Mouse (Mus musculus) kidney, embryonic 14.5 days (tissue): ENCODE data around the gene Sigirr. TPM values are rescaled to one million over a fixed set of nuclear protein-coding genes. Genes with fewer than 3 reads are reported as not detected.

Experiments
- ATAC-seq: fragments of 200-750 bp; cut with Nextera tagmentation; 2 replicates; pipeline ENCODE4 v1.8.0; 2017; ENCODE audit warnings: moderate number of reproducible peaks, mild to moderate bottlenecking, moderate TSS enrichment, moderate library complexity; ENCODE audit not compliant: low FRiP score, low TSS enrichment
- H3K27ac ChIP-seq: fragments of 300-500 bp; sonication (generic); 2 replicates; pipeline ENCODE4 v1.5.1; 2014; ENCODE audit warnings: low read depth, mild to moderate bottlenecking, low read length, moderate library complexity, mixed read lengths
- H3K27me3 ChIP-seq: fragments of 300-500 bp; sonication (generic); 2 replicates; pipeline ENCODE4 v1.6.1; 2014; ENCODE audit warnings: mild to moderate bottlenecking, low read length; ENCODE audit not compliant: control insufficient read depth, insufficient read depth
- H3K36me3 ChIP-seq: fragments of 300-500 bp; sonication (generic); 2 replicates; pipeline ENCODE4 v1.6.1; 2014; ENCODE audit warnings: low read length, mixed read lengths; ENCODE audit not compliant: control insufficient read depth, insufficient read depth
- H3K4me1 ChIP-seq: fragments of 300-500 bp; sonication (generic); 2 replicates; pipeline ENCODE4 v1.6.1; 2014; ENCODE audit warnings: low read length, mixed read lengths; ENCODE audit not compliant: control insufficient read depth, insufficient read depth
- H3K4me2 ChIP-seq: fragments of 300-500 bp; sonication (generic); replicated peaks from 2 replicates; pipeline ENCODE4 v1.6.1; 2014; ENCODE audit warnings: low read depth, mild to moderate bottlenecking, low read length
- H3K4me3 ChIP-seq: fragments of 300-500 bp; sonication (generic); 2 replicates; pipeline ENCODE4 v1.5.1; 2014; ENCODE audit warnings: mild to moderate bottlenecking, low read length
- H3K9ac ChIP-seq: fragments of 300-500 bp; sonication (generic); 2 replicates; pipeline ENCODE4 v1.6.1; 2014; ENCODE audit warnings: low read depth, mild to moderate bottlenecking, low read length, moderate library complexity
- H3K9me3 ChIP-seq: fragments of 300-500 bp; sonication (generic); 2 replicates; pipeline ENCODE4 v1.6.1; 2016; ENCODE audit warnings: low read length; ENCODE audit not compliant: control insufficient read depth
- WGBS: fragments of 180-500 bp; shearing (Covaris S2); extraction: QIAGEN DNeasy Blood & Tissue Kit; methylation state at CpG from one replicate; pipeline ENCODE4 v1.1.7; 2014; 5-methylcytosine and 5-hydroxymethylcytosine counted together
- polyA plus RNA-seq: library from polyadenylated mRNA; unstranded; fragments of >200 nt; fragmentation: Nextera tagmentation; extraction: Ambion mirVana; gene quantifications from 2 replicates; pipeline ENCODE4 v1.2.1, GENCODE M21; 2014

The Sigirr gene
- polyA plus RNA-seq, 1 experiment from 2014 or later, result 11.7 TPM

DNA sequence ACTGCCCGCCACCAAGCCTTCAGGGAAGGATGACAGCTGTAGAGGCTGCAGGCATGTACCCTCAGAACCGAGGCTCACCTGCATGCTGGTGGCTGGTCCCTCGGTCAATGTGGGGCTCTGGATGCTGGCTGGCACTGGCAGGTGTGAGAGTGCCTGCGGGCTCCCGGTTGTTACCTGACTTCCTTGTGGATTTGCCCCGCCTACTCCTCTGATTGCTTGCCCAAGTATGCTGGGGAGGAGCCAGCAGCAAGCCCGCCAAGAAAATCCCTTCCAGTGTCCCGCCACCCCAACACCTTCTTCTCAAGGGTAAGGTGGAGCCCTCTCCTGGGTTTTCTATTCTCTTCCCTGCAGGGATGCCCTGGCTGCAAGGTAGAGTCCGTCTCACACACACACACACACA lies 17.3 kb upstream of the Sigirr start, which contains the start of gene Ano9:
TSS of gene Ano9 (minus strand) at position 171 of the 400 bp plus-strand sequence.
- Histone ChIP-seq H3K27ac (no peak within 1 kb of the TSS), H3K4me1 (0 out of 2 replicates have a peak, but pooled peaks cover 3% of the 10 kb centered on the region), H3K9me3 (no peaks in the 10 kb centered on the region), H3K4me3 (no peak within 1 kb of the TSS), H3K9ac (peak within 1 kb of the TSS; percentile 19; the same call in 1 of the 2 replicates), H3K36me3 (no peaks in the 10 kb centered on the region), H3K4me2 (peak within 1 kb of the TSS; percentile 31), H3K27me3 (no peaks in the 10 kb centered on the region)
- ATAC-seq, result no peak
- WGBS, result 10% methylated on average over 9 of the region's 9 CpGs

DNA sequence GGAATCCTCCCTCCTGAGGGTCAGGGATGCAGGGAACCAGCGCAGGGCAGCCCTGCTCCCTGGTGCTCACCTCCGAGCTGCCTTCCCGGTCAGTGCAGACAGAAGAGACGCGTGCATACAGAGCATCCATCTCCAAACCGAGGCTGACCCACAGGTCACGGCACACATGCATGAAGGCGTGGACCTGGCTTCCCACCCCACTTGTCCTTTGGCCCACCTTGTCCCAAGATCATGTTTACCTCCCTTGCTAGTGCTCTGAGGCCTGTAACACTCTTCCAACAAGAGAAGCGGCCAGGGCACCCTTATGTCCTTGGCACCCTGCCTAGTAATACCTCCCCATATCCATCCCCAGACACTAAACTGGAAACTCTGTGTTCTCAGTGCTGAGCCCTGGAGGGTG lies 15.5 kb upstream of the Sigirr start:
- Histone ChIP-seq H3K4me2 (no peak overlapping the region), H3K9ac (no peak overlapping the region), H3K36me3 (no peaks in the 10 kb centered on the region), H3K9me3 (no peaks in the 10 kb centered on the region), H3K27ac (no peak overlapping the region), H3K4me1 (no peaks in the 10 kb centered on the region), H3K27me3 (no peaks in the 10 kb centered on the region), H3K4me3 (no peak overlapping the region)
- 87% methylated on average over 9 of the region's 9 CpGs for WGBS
- no peak for ATAC-seq

DNA sequence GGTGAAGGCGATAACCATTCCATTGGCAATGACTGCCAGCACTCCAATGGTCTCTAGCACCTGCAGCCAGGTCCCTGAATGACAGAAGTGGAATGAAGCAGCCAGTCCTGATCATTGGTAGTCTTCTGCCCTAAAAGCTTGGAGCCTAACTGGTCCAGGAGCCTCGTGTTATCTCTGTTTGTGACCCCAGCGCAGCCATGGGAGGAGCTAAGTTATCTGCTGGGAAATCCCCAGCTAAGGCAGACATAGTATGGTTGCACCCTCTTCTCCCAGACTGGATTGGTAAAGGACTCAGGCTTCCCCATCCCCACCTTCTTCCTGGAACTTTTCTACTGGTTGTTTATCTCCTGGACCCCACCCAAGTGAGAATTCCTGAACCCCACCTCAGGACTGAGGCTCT lies 2.8 kb upstream of the Sigirr start:
- H3K27ac ChIP-seq, result no peak overlapping the region
- no peak for ATAC-seq
- H3K9me3 ChIP-seq, result no peaks in the 10 kb centered on the region
- no peaks in the 10 kb centered on the region for H3K36me3 ChIP-seq
- H3K4me3 ChIP-seq, result no peak overlapping the region
- H3K9ac ChIP-seq, result no peak overlapping the region
- peaks cover 4% of the 10 kb centered on the region; the same call in 1 of the 2 replicates for H3K4me1 ChIP-seq
- no peak overlapping the region for H3K4me2 ChIP-seq
- WGBS, result 83% methylated on average over 3 of the region's 3 CpGs
- peaks cover 21% of the 10 kb centered on the region for H3K27me3 ChIP-seq

DNA sequence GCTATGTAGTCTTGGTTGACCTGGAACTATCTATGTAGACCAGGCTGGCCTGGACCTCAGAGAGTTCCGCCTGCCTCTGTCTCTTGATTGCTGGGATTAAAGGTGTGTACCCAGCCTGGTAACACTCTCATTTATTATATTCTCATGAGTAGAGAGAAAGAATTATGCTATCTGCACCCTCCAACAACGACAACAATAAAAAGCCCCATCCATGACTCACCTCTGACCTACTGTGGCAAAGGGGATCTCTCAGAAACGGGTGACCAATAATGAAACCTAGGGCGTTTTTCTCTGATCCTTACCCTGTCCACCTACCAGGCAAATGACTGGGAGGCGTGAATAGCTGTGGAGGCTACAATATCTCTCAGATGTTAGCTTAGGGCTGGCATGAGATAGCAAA lies 3.2 kb downstream of the Sigirr start:
- no peak overlapping the region for H3K4me2 ChIP-seq
- H3K27ac ChIP-seq, result no peak overlapping the region; the same call in 1 of the 2 replicates
- no peak overlapping the region for H3K4me3 ChIP-seq
- 75% methylated on average over 5 of the region's 5 CpGs for WGBS
- H3K4me1 ChIP-seq, result peaks cover 13% of the 10 kb centered on the region
- no peak overlapping the region for H3K9ac ChIP-seq
- H3K9me3 ChIP-seq, result no peaks in the 10 kb centered on the region
- no peaks in the 10 kb centered on the region for H3K36me3 ChIP-seq
- peaks cover 19% of the 10 kb centered on the region for H3K27me3 ChIP-seq
- ATAC-seq, result no peak

DNA sequence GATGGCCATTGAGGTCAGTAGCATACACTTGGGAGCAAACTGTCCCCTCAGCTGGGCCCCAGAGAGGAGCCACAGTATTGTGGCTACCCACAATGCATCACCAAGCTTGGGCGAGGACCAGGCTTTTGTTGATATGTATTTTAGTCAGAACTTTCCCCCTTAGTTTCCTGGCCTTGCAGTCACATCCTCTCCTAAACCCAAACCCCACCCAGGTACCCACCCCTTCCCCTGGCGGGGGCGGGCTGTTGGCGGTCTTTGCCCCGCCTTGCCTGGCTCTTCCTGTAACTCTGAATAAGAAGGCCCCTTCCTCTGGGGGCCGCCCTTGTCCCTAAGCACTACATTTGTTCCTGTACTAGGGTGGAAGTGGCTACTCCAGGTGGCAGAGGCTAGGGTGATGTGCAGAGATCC lies 3.7 kb downstream of the Sigirr start:
- no peak overlapping the region for H3K9ac ChIP-seq
- peaks cover 16% of the 10 kb centered on the region for H3K27me3 ChIP-seq
- 46% methylated on average over 6 of the region's 6 CpGs for WGBS
- ATAC-seq, result no peak
- H3K4me3 ChIP-seq, result no peak overlapping the region
- H3K36me3 ChIP-seq, result no peaks in the 10 kb centered on the region
- H3K4me2 ChIP-seq, result no peak overlapping the region
- no peaks in the 10 kb centered on the region for H3K9me3 ChIP-seq
- no peak overlapping the region; the same call in 1 of the 2 replicates for H3K27ac ChIP-seq
- peaks cover 13% of the 10 kb centered on the region for H3K4me1 ChIP-seq

DNA sequence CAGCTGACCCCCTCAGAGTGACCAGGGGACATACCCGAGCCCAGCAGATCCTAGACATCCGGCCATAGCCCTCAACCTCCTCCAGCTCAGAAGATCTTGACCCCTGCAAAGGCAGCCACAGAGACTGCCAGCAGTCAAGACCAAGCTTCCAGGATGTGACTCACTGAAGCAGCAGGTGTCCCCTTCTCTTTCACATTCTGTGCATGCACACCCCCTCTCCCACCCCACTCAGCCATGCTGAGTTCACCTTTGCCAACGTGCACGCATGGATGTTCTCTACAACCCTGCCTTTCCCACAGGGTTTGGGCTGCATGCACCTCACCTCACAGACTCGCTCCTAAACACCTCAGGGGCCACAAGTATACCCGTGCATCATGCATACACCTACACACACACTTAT lies 4.4 kb downstream of the Sigirr start:
- Histone ChIP-seq H3K4me2 (no peak overlapping the region), H3K27me3 (peaks cover 12% of the 10 kb centered on the region), H3K9ac (no peak overlapping the region), H3K4me1 (peaks cover 13% of the 10 kb centered on the region), H3K27ac (peak overlapping the region; percentile 39; the same call in 1 of the 2 replicates), H3K9me3 (no peaks in the 10 kb centered on the region), H3K4me3 (no peak overlapping the region), H3K36me3 (no peaks in the 10 kb centered on the region)
- WGBS, result 80% methylated on average over 6 of the region's 6 CpGs
- no peak for ATAC-seq

DNA sequence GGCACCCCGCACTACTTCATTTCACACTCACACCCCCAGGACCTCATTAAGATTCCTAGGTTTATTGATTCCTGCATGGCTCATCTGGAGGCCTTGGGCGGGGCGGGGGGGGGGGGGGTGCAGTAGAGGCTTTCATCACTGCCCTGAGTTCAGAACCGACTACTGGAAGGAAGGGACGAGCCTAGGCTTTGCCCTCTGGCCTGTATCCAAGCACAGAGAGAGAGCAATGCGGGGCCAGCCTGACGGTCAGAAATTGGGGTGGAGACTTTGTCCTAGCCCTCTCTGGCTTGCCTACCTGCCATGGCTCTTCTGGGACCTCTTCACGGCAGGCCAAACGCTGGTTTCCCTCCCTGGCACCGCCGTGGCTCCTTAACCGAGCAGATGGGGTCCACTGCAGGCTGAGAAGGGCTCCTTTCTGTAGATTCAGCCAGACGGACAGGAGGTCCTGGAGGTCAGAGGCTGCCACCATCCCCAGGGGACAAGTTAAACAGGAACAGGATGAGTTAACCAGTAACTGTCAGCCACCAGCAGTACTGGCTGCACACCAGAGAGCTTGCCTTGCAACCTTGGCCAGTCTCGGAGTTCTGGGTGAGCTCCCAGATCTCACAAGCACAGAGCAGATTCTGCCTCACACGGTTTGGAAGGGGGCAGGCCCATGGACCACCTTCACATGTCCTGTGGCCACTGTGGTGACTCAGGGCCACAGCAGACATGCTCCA lies 5.7 kb downstream of the Sigirr start:
- Histone ChIP-seq H3K9ac (no peak overlapping the region), H3K27me3 (peaks cover 3% of the 10 kb centered on the region)

DNA sequence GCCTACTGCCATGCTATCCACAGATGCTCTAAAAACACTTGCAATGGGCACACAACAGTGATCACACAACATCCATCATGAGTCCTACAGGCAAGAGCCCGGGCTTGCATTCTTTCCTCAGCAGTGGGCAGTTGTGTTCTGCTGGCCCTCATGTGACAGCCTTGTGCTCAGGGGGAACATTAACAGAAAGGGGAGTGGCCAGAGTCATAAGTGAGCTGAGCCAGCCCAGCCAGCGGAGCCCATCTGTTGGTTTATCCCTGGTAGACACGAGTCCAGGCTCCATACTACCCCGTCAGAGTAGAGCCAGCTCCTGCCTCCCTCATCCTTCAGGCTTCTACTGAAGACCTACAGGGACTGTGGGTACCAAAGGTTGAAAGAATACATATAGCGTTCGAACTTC lies 6.4 kb downstream of the Sigirr start:
- H3K4me1 ChIP-seq, result peaks cover 9% of the 10 kb centered on the region
- no peak overlapping the region for H3K4me3 ChIP-seq
- 0 out of 2 replicates have a peak overlapping the region, but pooled peaks have one; percentile 17 for H3K4me2 ChIP-seq
- no peaks in the 10 kb centered on the region for H3K36me3 ChIP-seq
- 0 out of 2 replicates have a peak, but pooled peaks have one; percentile 28 for ATAC-seq
- H3K27ac ChIP-seq, result peak overlapping the region; percentile 42; the same call in 1 of the 2 replicates
- H3K9me3 ChIP-seq, result no peaks in the 10 kb centered on the region
- no peak overlapping the region for H3K9ac ChIP-seq
- 72% methylated on average over 6 of the region's 6 CpGs for WGBS
- H3K27me3 ChIP-seq, result peaks cover 9% of the 10 kb centered on the region; the same call in 1 of the 2 replicates

More for the DNA sequence above, 5.7 kb downstream of the Sigirr start:
- H3K9me3 ChIP-seq, result no peaks in the 10 kb centered on the region
- peak overlapping the region; percentile 17; the same call in 1 of the 2 replicates for H3K4me2 ChIP-seq
- H3K4me1 ChIP-seq, result peaks cover 12% of the 10 kb centered on the region
- peak overlapping the region; percentile 42 for H3K27ac ChIP-seq
- H3K36me3 ChIP-seq, result no peaks in the 10 kb centered on the region
- peak; percentile 21; the same call in 1 of the 2 replicates for ATAC-seq
- no peak overlapping the region for H3K4me3 ChIP-seq
- WGBS, result 51% methylated on average over 15 of the region's 15 CpGs

DNA sequence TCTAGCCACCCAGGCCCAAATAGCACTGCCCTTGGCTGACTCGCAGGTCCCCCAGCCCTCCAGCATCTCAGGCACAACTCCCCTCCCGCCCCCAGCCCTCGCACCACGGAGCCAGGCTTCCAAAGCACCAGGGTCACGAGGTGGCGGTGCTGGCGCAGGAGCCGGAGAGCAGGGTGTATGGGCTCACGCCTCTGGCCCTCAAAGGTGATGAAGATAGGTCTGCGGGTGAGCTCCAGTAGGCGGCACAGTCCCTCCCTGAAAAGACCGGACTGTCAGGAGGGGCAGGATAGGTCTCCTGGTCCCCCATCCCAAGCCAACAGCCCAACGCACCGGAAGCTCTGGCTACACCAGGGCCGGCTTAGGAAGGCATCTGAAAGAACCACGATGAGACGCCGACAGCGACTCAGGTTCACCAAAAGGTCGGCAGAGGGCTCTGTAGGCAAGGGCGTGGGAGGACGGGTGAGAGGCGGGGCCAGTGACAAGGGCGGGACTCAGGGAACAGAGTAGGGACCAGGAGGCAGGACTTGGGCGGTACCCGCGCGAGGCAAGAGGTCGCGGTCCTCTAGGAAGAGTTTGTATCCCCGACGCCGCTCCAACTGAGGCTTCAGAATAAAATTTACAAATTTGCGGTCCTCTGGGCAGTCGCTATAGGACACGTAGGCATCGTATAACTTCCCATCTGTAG lies 8.2 kb downstream of the Sigirr start:
- Histone ChIP-seq H3K4me2 (peak overlapping the region; percentile 37), H3K4me3 (peak overlapping the region; percentile 23), H3K27ac (no peak overlapping the region), H3K27me3 (peaks cover 26% of the 10 kb centered on the region), H3K36me3 (no peaks in the 10 kb centered on the region), H3K4me1 (peaks cover 9% of the 10 kb centered on the region), H3K9me3 (no peaks in the 10 kb centered on the region), H3K9ac (peak overlapping the region; percentile 35; the same call in 1 of the 2 replicates)
- 4% methylated on average over 37 of the region's 37 CpGs for WGBS
- peak; percentile 75 for ATAC-seq
